Mouse (Mus musculus) MEL (cell line): ENCODE results near the gene Ccdc34. TPM values are rescaled to one million over a fixed set of nuclear protein-coding genes. Genes with fewer than 3 reads are reported as not detected.

ENCODE experiments used
- DNase-seq: peaks from one replicate; pipeline ENCODE4 v3.0.0; 2011; ENCODE audit warnings: low read depth, low spot score
- H3K27ac ChIP-seq: 2 replicates; pipeline ENCODE4 v1.5.1; 2012; ENCODE audit warnings: low read depth, mild to moderate bottlenecking, control low read depth, low read length, moderate library complexity; ENCODE audit not compliant: control insufficient read depth
- H3K27me3 ChIP-seq, 2 experiments: fragments of 150-350 bp in 1 of 2; sonication (generic) in 1 of 2; 2 replicates each; pipeline ENCODE4 v1.6.1; 2012; ENCODE audit warnings: low read length in 2 of 2, mild to moderate bottlenecking in 2 of 2, improper control_type of control experiment in 1 of 2, moderate library complexity in 1 of 2; ENCODE audit not compliant: insufficient read depth in 2 of 2, control insufficient read depth in 1 of 2
- H3K36me3 ChIP-seq, 2 experiments: 2 replicates each; pipeline ENCODE4 v1.6.1; 2012 to 2014; ENCODE audit warnings: low read length in 2 of 2, improper control_type of control experiment in 1 of 2, inconsistent platforms in 1 of 2, mild to moderate bottlenecking in 1 of 2; ENCODE audit not compliant: insufficient read depth in 2 of 2, control insufficient read depth in 1 of 2
- H3K4me1 ChIP-seq, 2 experiments: fragments of 150-350 bp in 1 of 2; sonication (generic) in 1 of 2; 2 replicates each; pipeline ENCODE4 v1.6.1; 2012; ENCODE audit warnings: low read length in 2 of 2, improper control_type of control experiment in 1 of 2, mild to moderate bottlenecking in 1 of 2; ENCODE audit not compliant: insufficient read depth in 2 of 2, control insufficient read depth in 1 of 2
- H3K4me3 ChIP-seq, 2 experiments: fragments of 150-350 bp in 1 of 2; sonication (generic) in 1 of 2; 2 replicates each; pipeline ENCODE4 v1.5.1; 2012; ENCODE audit warnings: low read depth in 2 of 2, low read length in 2 of 2, mild to moderate bottlenecking in 2 of 2, moderate library complexity in 2 of 2, control low read depth in 1 of 2, improper control_type of control experiment in 1 of 2; ENCODE audit not compliant: control insufficient read depth in 1 of 2, insufficient read depth in 1 of 2
- H3K79me2 ChIP-seq: 2 replicates; pipeline ENCODE4 v1.6.1; 2012; ENCODE audit warnings: mild to moderate bottlenecking, low read length, moderate library complexity; ENCODE audit not compliant: control insufficient read depth, poor library complexity, insufficient read depth
- H3K9ac ChIP-seq: 2 replicates; pipeline ENCODE4 v1.6.1; 2012; ENCODE audit warnings: low read depth, mild to moderate bottlenecking, control low read depth, low read length, moderate library complexity; ENCODE audit not compliant: control insufficient read depth, poor library complexity, severe bottlenecking
- H3K9me3 ChIP-seq: fragments of 150-350 bp; sonication (generic); replicated peaks from 2 replicates; pipeline ENCODE4 v1.6.1; 2012; ENCODE audit warnings: mild to moderate bottlenecking, low read length, improper control_type of control experiment, moderate library complexity; ENCODE audit not compliant: insufficient read depth
- CHD2 ChIP-seq: IDR thresholded peaks from 2 replicates; pipeline ENCODE4 v1.6.1; 2011; ENCODE audit warnings: low read length, improper control_type of control experiment
- E2F4 ChIP-seq: IDR thresholded peaks from 2 replicates; pipeline ENCODE4 v1.6.1; 2011; ENCODE audit warnings: low read depth, low read length, improper control_type of control experiment, borderline replicate concordance
- ELF1 ChIP-seq: IDR thresholded peaks from 2 replicates; pipeline ENCODE4 v1.6.1; 2014; ENCODE audit warnings: low read depth, mild to moderate bottlenecking, inconsistent platforms, low read length, improper control_type of control experiment, moderate library complexity
- ETS1 ChIP-seq: IDR thresholded peaks from 2 replicates; pipeline ENCODE4 v1.6.1; 2012; ENCODE audit warnings: low read depth, mild to moderate bottlenecking, inconsistent platforms, low read length, improper control_type of control experiment, moderate library complexity
- GABPA ChIP-seq: IDR thresholded peaks from 2 replicates; pipeline ENCODE4 v1.6.1; 2012; ENCODE audit warnings: low read depth, mild to moderate bottlenecking, inconsistent platforms, low read length, improper control_type of control experiment, moderate library complexity
- HCFC1 ChIP-seq: IDR thresholded peaks from 2 replicates; pipeline ENCODE4 v1.6.1; 2012; ENCODE audit warnings: low read depth, mild to moderate bottlenecking, inconsistent platforms, low read length, improper control_type of control experiment, moderate library complexity
- MAFK ChIP-seq: IDR thresholded peaks from 2 replicates; pipeline ENCODE4 v1.6.1; 2011; ENCODE audit warnings: low read depth, mild to moderate bottlenecking, low read length, improper control_type of control experiment, borderline replicate concordance
- MXI1 ChIP-seq: IDR thresholded peaks from 2 replicates; pipeline ENCODE4 v1.6.1; 2011; ENCODE audit warnings: mild to moderate bottlenecking, low read depth, low read length, improper control_type of control experiment
- MYB ChIP-seq: IDR thresholded peaks from 2 replicates; pipeline ENCODE4 v1.6.1; 2011; ENCODE audit warnings: mild to moderate bottlenecking, low read depth, low read length, improper control_type of control experiment
- NELFE ChIP-seq: IDR thresholded peaks from 2 replicates; pipeline ENCODE4 v1.6.1; 2011; ENCODE audit warnings: low read depth, low read length, improper control_type of control experiment
- NRF1 ChIP-seq: IDR thresholded peaks from 2 replicates; pipeline ENCODE4 v1.6.1; 2014; ENCODE audit warnings: low read depth, mild to moderate bottlenecking, inconsistent platforms, low read length, improper control_type of control experiment, moderate library complexity; ENCODE audit not compliant: poor library complexity, insufficient read depth, severe bottlenecking
- POLR2AphosphoS2 ChIP-seq: IDR thresholded peaks from 2 replicates; pipeline ENCODE4 v1.6.1; 2011; ENCODE audit warnings: low read length, improper control_type of control experiment
- POLR2AphosphoS5 ChIP-seq: IDR thresholded peaks from 2 replicates; pipeline ENCODE4 v1.6.1; 2012; ENCODE audit warnings: low read depth, borderline replicate concordance, mild to moderate bottlenecking, inconsistent platforms, low read length, moderate library complexity, mixed read lengths
- RCOR1 ChIP-seq: IDR thresholded peaks from 2 replicates; pipeline ENCODE4 v1.6.1; 2012; ENCODE audit warnings: low read depth, mild to moderate bottlenecking, inconsistent platforms, low read length, improper control_type of control experiment
- SMC3 ChIP-seq: IDR thresholded peaks from 2 replicates; pipeline ENCODE4 v1.6.1; 2011; ENCODE audit warnings: low read depth, low read length, improper control_type of control experiment
- TCF12 ChIP-seq: IDR thresholded peaks from 2 replicates; pipeline ENCODE4 v1.6.1; 2014; ENCODE audit warnings: low read depth, mild to moderate bottlenecking, inconsistent platforms, low read length, improper control_type of control experiment, moderate library complexity
- USF1 ChIP-seq: IDR thresholded peaks from 2 replicates; pipeline ENCODE4 v1.6.1; 2014; ENCODE audit warnings: low read depth, mild to moderate bottlenecking, inconsistent platforms, low read length, improper control_type of control experiment, moderate library complexity
- USF2 ChIP-seq, 2 experiments: IDR thresholded peaks; 2 replicates each; pipeline ENCODE4 v1.6.1; 2011 to 2012; ENCODE audit warnings: improper control_type of control experiment in 2 of 2, low read length in 2 of 2, borderline replicate concordance in 1 of 2, inconsistent platforms in 1 of 2, low read depth in 1 of 2, mild to moderate bottlenecking in 1 of 2; ENCODE audit not compliant: insufficient read depth in 1 of 2
- ZC3H11A ChIP-seq: IDR thresholded peaks from 2 replicates; pipeline ENCODE4 v1.6.1; 2012; ENCODE audit warnings: low read depth, mild to moderate bottlenecking, inconsistent platforms, low read length, improper control_type of control experiment
- ZNF384 ChIP-seq: IDR thresholded peaks from 2 replicates; pipeline ENCODE4 v1.6.1; 2012; ENCODE audit warnings: low read depth, mild to moderate bottlenecking, inconsistent platforms, low read length, improper control_type of control experiment
- polyA plus RNA-seq, 2 experiments: library from polyadenylated mRNA; stranded (reverse) in 1 of 2; unstranded in 1 of 2; fragments of >175 nt in 1 of 2; fragments of >200 nt in 1 of 2; gene quantifications; 2 replicates each; pipeline versions ENCODE4 v1.2.1 to v1.2.4; 2012; ENCODE audit warnings: low replicate concordance in 2 of 2, low read depth in 1 of 2; ENCODE audit not compliant: insufficient read length in 2 of 2, insufficient read depth in 1 of 2, missing spikeins in 1 of 2
- total RNA-seq: library from RNA; depleted of rRNA; stranded (reverse); fragments of 300-350 nt; gene quantifications from 2 replicates; pipeline ENCODE4 v1.2.3, GENCODE M21; 2012

Gene Ccdc34
- total and polyA plus RNA-seq, 3 experiments, result 14.1 to 39.0 TPM; not detected in 1

- H3K36me3 ChIP-seq, result no peaks in the 10 kb centered on the region
- H3K27me3 ChIP-seq, result 0 out of 4 replicates have a peak, but pooled peaks cover 0 to 1% of the 10 kb centered on the region in 2 experiments
- DNase-seq, result peak; percentile 17
- no peak overlapping the region for H3K4me3 ChIP-seq
- no peaks in the 10 kb centered on the region for H3K4me1 ChIP-seq
- no peak overlapping the region for H3K27ac ChIP-seq
- H3K9ac ChIP-seq, result no peak overlapping the region
- no peak for TF ChIP-seq MXI1
- TF ChIP-seq GABPA, result no peak
- TF ChIP-seq POLR2AphosphoS2, result no peak
- TF ChIP-seq POLR2AphosphoS5, result no peak
- no peak for TF ChIP-seq NELFE
- no peak for TF ChIP-seq ETS1
- TF ChIP-seq E2F4, result no peak
- TF ChIP-seq ZNF384, result no peak
- TF ChIP-seq NRF1, result no peak
- no peak for TF ChIP-seq RCOR1
- TF ChIP-seq SMC3, result no peak
- TF ChIP-seq ZC3H11A, result no peak
- no peak for TF ChIP-seq HCFC1
- TF ChIP-seq CHD2, result no peak
- TF ChIP-seq MYB, result no peak
- TF ChIP-seq USF2 (IDR thresholded peaks at IDR 0.05; ENCODE audit: borderline replicate concordance in 1 of 2, insufficient read depth in 1 of 2, low read depth in 1 of 2, low read length in 2 of 2), result no peak
- no peak for TF ChIP-seq ELF1
- no peak for TF ChIP-seq USF1
- TF ChIP-seq, all 39 proteins: peak for 0
- Histone ChIP-seq H3K9me3 (no peaks in the 10 kb centered on the region), H3K79me2 (no peaks in the 10 kb centered on the region)
Observed at GRCm38 (mm10) chr2:110080532-110080931, 62.9 kb downstream of the Ccdc34 start.

DNA sequence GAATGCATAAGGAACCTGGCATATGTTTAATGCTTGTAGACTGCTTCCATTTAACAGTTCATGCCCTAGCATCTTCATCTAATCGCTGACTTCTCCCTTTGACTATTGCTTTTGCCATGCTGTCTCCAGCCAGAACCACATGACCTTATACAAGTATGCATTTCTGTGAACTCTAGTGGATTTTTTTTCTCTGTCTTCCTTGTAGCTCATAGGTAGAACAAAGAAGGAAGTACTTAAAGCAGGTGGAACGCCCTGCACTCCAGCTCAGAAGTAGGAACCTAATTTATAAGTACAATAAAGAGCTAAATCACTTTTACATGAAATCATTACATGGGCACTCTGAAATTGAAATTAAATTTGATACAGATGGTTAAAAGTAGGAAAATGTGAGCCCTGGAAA, 65.4 kb downstream of the Ccdc34 start:
- Histone ChIP-seq H3K4me1 (no peaks in the 10 kb centered on the region), H3K36me3 (no peaks in the 10 kb centered on the region), H3K9me3 (no peaks in the 10 kb centered on the region)
- TF ChIP-seq TCF12, result no peak
- no peak for TF ChIP-seq MAFK
- TF ChIP-seq, all 39 proteins: peak for 0
- H3K4me3 ChIP-seq, result no peak overlapping the region
- no peaks in the 10 kb centered on the region for H3K79me2 ChIP-seq
- H3K27me3 ChIP-seq, result 0 out of 4 replicates have a peak, but pooled peaks cover 0 to 1% of the 10 kb centered on the region in 2 experiments
- no peak for DNase-seq
- H3K27ac ChIP-seq, result no peak overlapping the region
- no peak overlapping the region for H3K9ac ChIP-seq
